Mouse (Mus musculus) thymus, postnatal 0 days (tissue): ENCODE data around the gene Mmp10. TPM values are rescaled to one million over a fixed set of nuclear protein-coding genes. Genes with fewer than 3 reads are reported as not detected.

Experiments
- DNase-seq: peaks from one replicate; pipeline ENCODE4 v3.0.0-alpha.2; 2015; ENCODE audit warnings: low spot score
- polyA plus RNA-seq: library from polyadenylated mRNA; unstranded; fragments of >200 nt; fragmentation: Nextera tagmentation; extraction: Ambion mirVana; gene quantifications from 2 replicates; pipeline ENCODE4 v1.2.1, GENCODE M21; 2015

Gene Mmp10
- polyA plus RNA-seq: 0.13 TPM in 1 of 2 replicates, not detected in the other

- no peak for DNase-seq
Observed at GRCm38 (mm10) chr9:7502051-7502450, at the start of gene Mmp10. Gene Mmp10 (plus strand): TSS chr9:7502352.

- DNase-seq: no peak
Observed at GRCm38 (mm10) chr9:7453302-7453701, 48.9 kb upstream of the Mmp10 start.

GRCm38 (mm10) chr9:7470262-7470661 is 31.9 kb upstream of the Mmp10 start:
- no peak for DNase-seq

- no peak for DNase-seq
Observed at GRCm38 (mm10) chr9:7483684-7484394, 18.3 kb upstream of the Mmp10 start.

GRCm38 (mm10) chr9:7501138-7501537 is 1.0 kb upstream of the Mmp10 start:
- no peak for DNase-seq

GRCm38 (mm10) chr9:7507321-7507876 is 5.2 kb downstream of the Mmp10 start:
- no peak for DNase-seq

GRCm38 (mm10) chr9:7509619-7510233 is 7.6 kb downstream of the Mmp10 start:
- DNase-seq: no peak

GRCm38 (mm10) chr9:7517944-7518571 is 15.9 kb downstream of the Mmp10 start:
- no peak for DNase-seq

- DNase-seq: no peak
Observed at GRCm38 (mm10) chr9:7526255-7526940, 24.2 kb downstream of the Mmp10 start.

GRCm38 (mm10) chr9:7542763-7543162 is 40.6 kb downstream of the Mmp10 start:
- DNase-seq: no peak

- no peak for DNase-seq
Observed at GRCm38 (mm10) chr9:7544923-7545457, 42.8 kb downstream of the Mmp10 start.

- DNase-seq: no peak
Observed at GRCm38 (mm10) chr9:7545471-7545870, 43.3 kb downstream of the Mmp10 start.

- no peak for DNase-seq
Observed at GRCm38 (mm10) chr9:7545920-7546319, 43.8 kb downstream of the Mmp10 start.

GRCm38 (mm10) chr9:7551943-7552342 is 49.8 kb downstream of the Mmp10 start:
- no peak for DNase-seq

GRCm38 (mm10) chr9:7553536-7553935 is 51.4 kb downstream of the Mmp10 start:
- DNase-seq: no peak

GRCm38 (mm10) chr9:7554382-7554781 is 52.2 kb downstream of the Mmp10 start:
- DNase-seq: no peak

- no peak for DNase-seq
Observed at GRCm38 (mm10) chr9:7558221-7559017, 56.3 kb downstream of the Mmp10 start, which contains the start of gene Mmp8. Gene Mmp8 (plus strand): TSS chr9:7558456.
